Mouse (Mus musculus) layer of hippocampus, adult 2 months (tissue): ENCODE data around the gene Knstrn. TPM values are rescaled to one million over a fixed set of nuclear protein-coding genes. Genes with fewer than 3 reads are reported as not detected.

Source experiments
- DNase-seq, 2 experiments: peaks; one replicate each; pipeline ENCODE4 v3.0.0; 2022; ENCODE audit warnings: low spot score in 2 of 2
- H3K27ac ChIP-seq: fragments of 200-600 bp; 2 replicates; pipeline ENCODE4 v1.8.1; 2022
- H3K4me3 ChIP-seq: fragments of 200-600 bp; 2 replicates; pipeline ENCODE4 v1.8.1; 2022; ENCODE audit warnings: mild to moderate bottlenecking
- CTCF ChIP-seq: fragments of 200-600 bp; conservative IDR thresholded peaks from 2 replicates; pipeline ENCODE4 v1.8.1; 2022; ENCODE audit warnings: antibody characterized with exemption, mild to moderate bottlenecking, moderate library complexity
- total RNA-seq, 2 experiments: library from RNA; stranded (reverse); gene quantifications; 2 replicates each; pipeline ENCODE4 v1.2.3; 2021

The Knstrn gene
- total RNA-seq, 2 experiments from 2014 or later = 1.5 to 3.2 TPM

DNA sequence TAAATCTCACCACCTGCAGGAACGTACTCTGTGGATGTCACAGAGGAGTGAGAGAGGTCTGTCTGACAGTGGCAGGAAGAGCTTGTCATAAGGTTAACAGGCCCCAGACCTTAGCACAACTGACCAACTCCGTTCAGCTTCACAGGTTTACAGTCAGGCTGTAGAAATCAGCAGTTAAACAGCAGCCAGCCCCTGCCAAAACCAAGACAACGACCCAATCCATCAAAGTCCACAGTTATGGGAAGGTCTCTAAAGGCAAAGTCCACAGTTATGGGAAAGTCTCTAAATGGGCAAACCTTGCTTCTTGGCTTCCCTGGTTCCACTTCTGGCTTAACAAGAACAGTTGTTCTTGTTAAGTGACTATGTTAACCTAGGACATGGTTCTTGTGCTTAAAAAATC, 30.6 kb downstream of the Knstrn start:
- no peak overlapping the region for H3K4me3 ChIP-seq
- no peak overlapping the region for H3K27ac ChIP-seq
- no peak for TF ChIP-seq CTCF
- DNase-seq = no peak

GRCm38 (mm10) chr2:118846246-118846645, 32.4 kb downstream of the Knstrn start:
- DNase-seq = no peak
- Histone ChIP-seq H3K4me3 (no peak overlapping the region), H3K27ac (no peak overlapping the region)
- no peak for TF ChIP-seq CTCF

- H3K4me3 ChIP-seq = no peak overlapping the region
- DNase-seq = no peak
- H3K27ac ChIP-seq = no peak overlapping the region
- no peak for TF ChIP-seq CTCF
Measured at GRCm38 (mm10) chr2:118851756-118852155, 38.0 kb downstream of the Knstrn start.

DNA sequence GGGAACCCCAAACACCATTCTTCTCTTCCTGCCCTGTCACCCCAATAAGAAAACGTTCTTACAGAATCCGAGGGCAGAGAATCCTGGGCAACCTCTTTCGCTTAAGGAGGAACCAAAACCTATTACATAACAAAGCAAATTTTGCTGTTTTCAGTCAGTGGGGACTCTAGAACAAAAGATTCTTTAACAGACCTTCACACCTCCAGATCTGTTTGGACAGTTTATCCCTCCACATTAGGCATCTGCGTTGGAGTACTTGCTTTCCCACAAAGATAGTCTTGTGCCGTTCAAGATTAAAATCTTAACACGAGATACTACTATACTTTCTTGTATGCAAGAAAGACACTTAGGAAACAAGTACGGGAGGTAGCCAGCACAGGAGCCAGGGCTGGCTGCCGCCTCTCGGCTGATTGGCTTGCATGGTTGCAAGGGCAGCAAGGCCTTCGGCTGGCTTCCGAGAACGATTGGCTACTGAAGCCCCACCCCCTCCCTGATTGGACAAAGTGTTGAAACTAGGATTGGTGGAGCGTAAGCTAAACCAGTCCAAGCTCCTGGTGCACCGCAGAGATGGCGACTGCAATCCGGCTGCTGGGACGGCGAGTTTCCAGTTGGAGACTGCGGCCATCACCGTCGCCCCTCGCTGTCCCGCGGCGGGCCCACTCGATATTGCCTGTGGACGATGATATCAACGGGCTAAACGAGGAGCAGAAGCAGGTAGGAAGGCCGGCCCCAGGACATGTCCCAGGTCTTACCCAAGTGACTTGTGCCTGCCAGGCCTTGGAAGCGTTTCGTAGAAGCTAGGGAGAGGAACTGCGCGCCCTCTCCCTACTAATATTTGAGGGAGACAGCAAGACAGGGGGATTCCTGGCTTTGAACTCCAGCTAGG, 47.9 kb downstream of the Knstrn start, which contains the start of gene Ivd:
Gene Ivd, plus strand, starts transcription at position 501 of the 886 bp plus-strand sequence.
- peak within 1 kb of the TSS; percentile 91 for H3K27ac ChIP-seq
- peak within 1 kb of the TSS; percentile 94 for H3K4me3 ChIP-seq
- TF ChIP-seq CTCF = no peak
- DNase-seq = peak; percentile 90 to 95

- Histone ChIP-seq H3K4me3 (peak overlapping the region; percentile 94), H3K27ac (peak overlapping the region; percentile 91)
- DNase-seq = no peak
- no peak for TF ChIP-seq CTCF
Measured at GRCm38 (mm10) chr2:118862340-118862675, 48.5 kb downstream of the Knstrn start.

- no peak for TF ChIP-seq CTCF
- DNase-seq = no peak
- no peak overlapping the region for H3K4me3 ChIP-seq
- peak overlapping the region; percentile 80 for H3K27ac ChIP-seq
Measured at GRCm38 (mm10) chr2:118870601-118871000, 56.8 kb downstream of the Knstrn start.

GRCm38 (mm10) chr2:118871032-118871431, 57.2 kb downstream of the Knstrn start:
- DNase-seq = peak in 1 of 2 experiments; percentile 27
- Histone ChIP-seq H3K4me3 (no peak overlapping the region), H3K27ac (peak overlapping the region; percentile 80)
- TF ChIP-seq CTCF = no peak

DNA sequence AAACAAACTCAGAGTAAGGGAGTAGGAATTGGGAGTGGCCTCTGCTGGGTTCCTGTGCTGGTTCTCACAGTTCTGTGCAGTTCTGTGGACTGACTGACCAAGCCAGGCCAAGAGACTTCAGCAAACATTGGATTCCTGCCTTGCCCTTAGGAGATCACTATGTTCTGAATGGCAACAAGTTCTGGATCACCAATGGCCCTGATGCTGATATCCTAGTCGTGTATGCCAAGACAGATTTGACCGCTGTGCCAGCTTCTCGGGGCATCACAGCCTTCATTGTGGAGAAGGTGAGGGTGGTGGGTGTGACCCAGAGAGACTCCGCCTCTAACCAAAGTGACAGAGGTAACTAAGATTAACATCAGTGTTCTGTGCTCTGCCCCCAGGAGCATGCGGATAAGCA, 59.2 kb downstream of the Knstrn start:
- DNase-seq = no peak
- H3K4me3 ChIP-seq = no peak overlapping the region
- no peak overlapping the region for H3K27ac ChIP-seq
- no peak for TF ChIP-seq CTCF

DNA sequence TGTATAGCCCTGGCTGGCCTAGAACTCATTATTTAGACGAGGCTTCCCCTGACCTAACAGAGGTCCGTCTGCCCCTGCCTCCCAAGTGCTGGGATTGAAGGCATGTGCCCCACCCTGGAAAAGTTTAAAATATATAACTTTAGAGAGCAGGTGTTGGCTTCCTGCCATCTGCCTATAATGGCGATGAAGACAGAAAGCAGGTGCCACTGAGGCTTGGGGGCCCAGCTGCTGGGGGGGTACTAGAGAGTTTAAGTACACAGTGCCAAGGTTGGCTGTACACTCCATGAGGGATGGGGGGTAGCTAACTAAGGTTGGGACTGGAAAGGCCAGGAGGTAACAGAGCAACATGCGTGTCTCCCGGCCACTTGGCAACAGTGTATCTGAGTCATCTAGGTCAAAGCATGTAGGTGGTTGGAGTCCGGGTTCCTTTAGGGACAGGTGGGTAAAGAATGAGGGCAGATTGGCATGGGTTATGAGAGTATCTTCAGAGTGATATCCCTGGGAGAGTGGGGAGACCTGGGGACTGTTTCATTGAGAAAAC, 60.2 kb downstream of the Knstrn start:
- H3K27ac ChIP-seq = no peak overlapping the region
- no peak for DNase-seq
- TF ChIP-seq CTCF = no peak
- no peak overlapping the region for H3K4me3 ChIP-seq

DNA sequence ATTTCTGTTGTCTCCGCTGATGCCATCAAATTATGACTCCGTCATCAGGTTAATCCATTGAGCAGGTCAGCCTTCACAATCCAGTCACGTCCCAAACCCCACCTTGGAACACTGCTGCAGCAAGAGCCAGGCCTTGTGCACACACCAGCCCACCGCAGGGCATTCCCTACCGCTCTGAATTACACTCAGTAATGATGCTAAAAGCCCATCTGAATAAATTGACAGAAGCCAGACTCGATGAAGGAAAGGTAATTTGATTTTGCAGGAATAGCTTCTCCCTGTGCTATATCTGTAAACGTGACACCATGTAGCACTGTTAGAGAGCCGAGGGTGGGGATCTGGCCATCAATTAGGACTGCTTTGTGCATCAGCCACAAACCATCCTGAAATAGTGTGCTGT, 61.5 kb downstream of the Knstrn start:
- DNase-seq = no peak
- TF ChIP-seq CTCF = no peak
- H3K4me3 ChIP-seq = no peak overlapping the region

DNA sequence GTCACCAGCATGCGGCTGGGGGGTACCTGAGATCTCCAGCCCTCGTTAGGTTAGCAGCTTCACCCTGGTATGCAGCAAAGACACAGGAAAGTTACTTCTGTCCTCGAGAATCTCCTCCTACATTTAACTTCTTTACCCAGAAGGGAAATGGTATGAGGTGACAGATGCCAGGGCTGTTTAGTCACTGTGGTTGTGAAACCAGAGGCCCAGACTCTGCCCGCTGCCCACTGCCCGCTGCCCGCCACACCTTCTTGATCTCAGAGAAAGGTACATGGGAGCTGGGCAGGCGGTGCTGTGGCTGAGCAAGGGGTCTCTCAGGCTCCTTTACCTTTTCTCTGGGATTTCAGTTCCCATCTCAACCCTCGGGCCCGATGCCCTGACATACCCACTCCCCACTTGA, 62.6 kb downstream of the Knstrn start:
- no peak for DNase-seq
- TF ChIP-seq CTCF = no peak
- H3K4me3 ChIP-seq = no peak overlapping the region
- H3K27ac ChIP-seq = no peak overlapping the region

More for the DNA sequence above, 61.5 kb downstream of the Knstrn start:
- no peak overlapping the region for H3K27ac ChIP-seq

DNA sequence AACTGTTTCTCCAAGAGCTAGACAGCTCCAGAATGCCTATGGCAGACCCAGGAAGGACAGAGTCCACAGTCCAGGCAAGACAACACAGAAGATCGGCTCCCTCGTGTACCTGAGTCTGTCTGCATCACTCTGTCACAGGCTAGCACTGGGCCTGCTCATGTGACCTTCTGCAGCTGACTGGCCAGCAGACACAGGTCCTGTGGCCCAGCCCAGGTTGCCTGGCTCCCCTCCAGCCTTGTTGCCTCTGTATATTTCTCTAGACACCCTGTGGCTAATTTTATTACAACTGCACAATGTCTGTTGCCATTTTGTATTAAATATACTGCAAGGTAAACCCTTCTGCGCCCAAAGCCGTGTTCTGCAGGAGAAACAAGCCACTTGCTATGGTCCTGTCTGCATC, 67.2 kb downstream of the Knstrn start:
- no peak for DNase-seq
- H3K27ac ChIP-seq = no peak overlapping the region
- TF ChIP-seq CTCF = no peak
- no peak overlapping the region for H3K4me3 ChIP-seq

GRCm38 (mm10) chr2:118881956-118882355, 68.2 kb downstream of the Knstrn start:
- TF ChIP-seq CTCF = no peak
- no peak for DNase-seq
- no peak overlapping the region for H3K4me3 ChIP-seq
- H3K27ac ChIP-seq = no peak overlapping the region
